Mouse (Mus musculus): ENCODE data around the gene Clcn1. TPM values are rescaled to one million over a fixed set of nuclear protein-coding genes. Genes with fewer than 3 reads are reported as not detected.

Clcn1 gene
- 0.08 and 0.24 TPM in 2 replicates for polyA plus RNA-seq (2015; fragmentation: Nextera tagmentation; extraction: Ambion mirVana)

DNA sequence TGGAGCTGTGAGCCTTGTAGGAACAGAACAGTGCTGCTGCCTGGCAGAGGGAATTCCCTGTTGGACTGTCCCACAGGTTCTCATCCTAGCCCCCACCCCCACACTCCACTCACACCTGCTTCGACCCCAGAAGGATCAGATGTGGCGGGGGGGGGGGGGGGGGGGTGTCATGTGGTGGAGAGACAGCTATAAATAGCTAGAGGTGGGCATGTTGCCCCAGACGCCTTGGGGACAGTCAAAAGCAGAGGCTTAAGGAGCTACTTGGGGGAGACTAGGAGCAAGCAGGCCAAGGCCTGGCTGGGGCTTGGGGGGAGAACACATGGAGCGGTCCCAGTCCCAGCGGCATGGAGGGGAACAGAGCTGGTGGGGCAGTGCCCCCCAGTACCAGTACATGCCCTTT lies at the start of gene Clcn1:
Clcn1 (plus strand) TSS at position 238 of the 400 bp plus-strand sequence.
- H3K9ac ChIP-seq = no peak within 1 kb of the TSS
- ATAC-seq (ENCODE audit: insufficient number of reproducible peaks, low FRiP score, low TSS enrichment, low read depth) = no peak
- H3K4me1 ChIP-seq = no peaks in the 10 kb centered on the region
- H3K36me3 ChIP-seq = peaks cover 23% of the 10 kb centered on the region; the same call in 1 of the 2 replicates
- no peak within 1 kb of the TSS for H3K4me2 ChIP-seq (replicated peaks)
- H3K27me3 ChIP-seq = no peaks in the 10 kb centered on the region
- no peak within 1 kb of the TSS for H3K4me3 ChIP-seq (replicated peaks)
- H3K27ac ChIP-seq (replicated peaks) = no peak within 1 kb of the TSS
- no peaks in the 10 kb centered on the region for H3K9me3 ChIP-seq (replicated peaks)
- 74% methylated on average over 5 of the region's 5 CpGs for WGBS

GRCm38 (mm10) chr6:42237276-42237805 lies 49.1 kb upstream of the Clcn1 start:
- no peak overlapping the region for H3K9ac ChIP-seq
- no peaks in the 10 kb centered on the region for H3K9me3 ChIP-seq (replicated peaks)
- no peak overlapping the region for H3K4me2 ChIP-seq (replicated peaks)
- ATAC-seq (ENCODE audit: insufficient number of reproducible peaks, low FRiP score, low TSS enrichment, low read depth) = no peak
- H3K27me3 ChIP-seq = no peaks in the 10 kb centered on the region
- no peak overlapping the region for H3K4me3 ChIP-seq (replicated peaks)
- no peaks in the 10 kb centered on the region for H3K4me1 ChIP-seq
- no peak overlapping the region for H3K27ac ChIP-seq (replicated peaks)
- no peaks in the 10 kb centered on the region for H3K36me3 ChIP-seq
- WGBS = 69% methylated on average over 6 of the region's 6 CpGs

- Histone ChIP-seq H3K4me3 (replicated peaks) (no peak overlapping the region), H3K27me3 (no peaks in the 10 kb centered on the region), H3K9me3 (replicated peaks) (no peaks in the 10 kb centered on the region), H3K9ac (no peak overlapping the region), H3K27ac (replicated peaks) (no peak overlapping the region), H3K36me3 (no peaks in the 10 kb centered on the region), H3K4me2 (replicated peaks) (no peak overlapping the region), H3K4me1 (peaks cover 6% of the 10 kb centered on the region; the same call in 1 of the 2 replicates)
- ATAC-seq (ENCODE audit: insufficient number of reproducible peaks, low FRiP score, low TSS enrichment, low read depth) = no peak
- 52% methylated on average over 6 of the region's 6 CpGs for WGBS
Observed at GRCm38 (mm10) chr6:42241311-42242045, 45.0 kb upstream of the Clcn1 start.

GRCm38 (mm10) chr6:42245711-42246353 lies 40.7 kb upstream of the Clcn1 start, which contains the start of gene Gstk1:
Gene Gstk1 (plus strand): TSS chr6:42245935.
- H3K27me3 ChIP-seq = no peaks in the 10 kb centered on the region
- H3K27ac ChIP-seq (replicated peaks) = no peak within 1 kb of the TSS
- WGBS = 3% methylated on average over 28 of the region's 28 CpGs
- peak within 1 kb of the TSS; percentile 53 for H3K4me3 ChIP-seq (replicated peaks)
- H3K36me3 ChIP-seq = no peaks in the 10 kb centered on the region
- H3K9me3 ChIP-seq (replicated peaks) = no peaks in the 10 kb centered on the region
- peak within 1 kb of the TSS; percentile 84 for H3K4me2 ChIP-seq (replicated peaks)
- H3K4me1 ChIP-seq = peaks cover 8% of the 10 kb centered on the region; the same call in 1 of the 2 replicates
- ATAC-seq (ENCODE audit: insufficient number of reproducible peaks, low FRiP score, low TSS enrichment, low read depth) = peak; percentile 97
- H3K9ac ChIP-seq = peak within 1 kb of the TSS; percentile 26; the same call in 1 of the 2 replicates

DNA sequence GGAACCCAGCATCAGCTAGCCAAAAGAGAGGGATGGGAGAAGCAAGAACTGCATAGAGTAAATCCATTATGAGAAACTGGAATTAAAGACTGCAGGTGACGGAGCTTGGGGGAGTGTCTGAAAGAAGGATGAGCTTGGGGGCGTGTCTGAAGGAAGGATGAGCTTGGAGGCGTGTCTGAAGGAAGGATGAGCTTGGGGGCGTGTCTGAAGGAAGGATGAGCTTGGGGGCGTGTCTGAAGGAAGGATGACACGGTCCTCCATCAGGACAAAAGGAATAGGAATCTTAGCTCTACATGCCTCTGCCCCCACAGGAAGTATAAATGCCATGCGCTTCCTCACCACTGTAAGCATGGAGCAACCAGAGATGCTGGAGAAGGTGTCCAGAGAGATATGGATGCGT lies 39.3 kb upstream of the Clcn1 start:
- WGBS = 13% methylated on average over 8 of the region's 8 CpGs
- no peak overlapping the region for H3K9ac ChIP-seq
- no peaks in the 10 kb centered on the region for H3K9me3 ChIP-seq (replicated peaks)
- peaks cover 8% of the 10 kb centered on the region; the same call in 1 of the 2 replicates for H3K4me1 ChIP-seq
- no peaks in the 10 kb centered on the region for H3K36me3 ChIP-seq
- H3K4me3 ChIP-seq (replicated peaks) = peak overlapping the region; percentile 18; the same call in 1 of the 2 replicates
- peak overlapping the region; percentile 36 for H3K4me2 ChIP-seq (replicated peaks)
- ATAC-seq (ENCODE audit: insufficient number of reproducible peaks, low FRiP score, low TSS enrichment, low read depth) = no peak
- no peak overlapping the region for H3K27ac ChIP-seq (replicated peaks)
- H3K27me3 ChIP-seq = no peaks in the 10 kb centered on the region

DNA sequence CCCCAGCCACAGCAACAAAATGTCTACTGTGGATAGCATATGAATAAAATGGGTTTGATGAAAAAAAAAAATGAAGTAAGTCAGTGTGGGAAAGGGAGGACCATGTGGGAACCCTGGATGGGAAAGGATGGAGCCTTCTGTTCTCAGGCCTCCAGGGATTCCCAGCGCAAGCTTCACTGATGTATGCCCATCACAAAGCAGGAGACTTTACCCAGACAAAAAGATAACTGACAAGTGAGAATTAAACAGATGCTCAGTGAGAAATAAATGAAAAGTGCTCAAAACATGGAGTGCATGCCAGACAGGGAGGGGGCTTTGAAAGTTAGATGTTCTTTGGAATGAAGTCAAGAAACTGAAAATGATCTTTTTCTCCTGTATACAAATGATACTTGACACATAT lies 38.5 kb upstream of the Clcn1 start:
- Histone ChIP-seq H3K4me2 (replicated peaks) (no peak overlapping the region; the same call in 1 of the 2 replicates), H3K9me3 (replicated peaks) (no peaks in the 10 kb centered on the region), H3K4me3 (replicated peaks) (no peak overlapping the region), H3K9ac (no peak overlapping the region), H3K27ac (replicated peaks) (no peak overlapping the region), H3K4me1 (peaks cover 8% of the 10 kb centered on the region; the same call in 1 of the 2 replicates), H3K36me3 (no peaks in the 10 kb centered on the region), H3K27me3 (no peaks in the 10 kb centered on the region)
- ATAC-seq (ENCODE audit: insufficient number of reproducible peaks, low FRiP score, low TSS enrichment, low read depth) = no peak
- WGBS = 74% methylated on average over 1 of the region's 1 CpGs

- Histone ChIP-seq H3K4me3 (replicated peaks) (no peak overlapping the region), H3K9me3 (replicated peaks) (no peaks in the 10 kb centered on the region), H3K9ac (no peak overlapping the region), H3K4me2 (replicated peaks) (no peak overlapping the region), H3K27me3 (no peaks in the 10 kb centered on the region), H3K36me3 (no peaks in the 10 kb centered on the region), H3K27ac (replicated peaks) (no peak overlapping the region), H3K4me1 (no peaks in the 10 kb centered on the region)
- WGBS = 82% methylated on average over 4 of the region's 4 CpGs
- ATAC-seq (ENCODE audit: insufficient number of reproducible peaks, low FRiP score, low TSS enrichment, low read depth) = no peak
Observed at GRCm38 (mm10) chr6:42251791-42252190, 34.7 kb upstream of the Clcn1 start.

GRCm38 (mm10) chr6:42253103-42253502 lies 33.4 kb upstream of the Clcn1 start:
- Histone ChIP-seq H3K9me3 (replicated peaks) (no peaks in the 10 kb centered on the region), H3K27ac (replicated peaks) (no peak overlapping the region), H3K36me3 (no peaks in the 10 kb centered on the region), H3K9ac (no peak overlapping the region), H3K27me3 (no peaks in the 10 kb centered on the region), H3K4me2 (replicated peaks) (no peak overlapping the region), H3K4me1 (no peaks in the 10 kb centered on the region; the same call in 1 of the 2 replicates), H3K4me3 (replicated peaks) (no peak overlapping the region)
- no peak for ATAC-seq (ENCODE audit: insufficient number of reproducible peaks, low FRiP score, low TSS enrichment, low read depth)
- 74% methylated on average over 2 of the region's 2 CpGs for WGBS

DNA sequence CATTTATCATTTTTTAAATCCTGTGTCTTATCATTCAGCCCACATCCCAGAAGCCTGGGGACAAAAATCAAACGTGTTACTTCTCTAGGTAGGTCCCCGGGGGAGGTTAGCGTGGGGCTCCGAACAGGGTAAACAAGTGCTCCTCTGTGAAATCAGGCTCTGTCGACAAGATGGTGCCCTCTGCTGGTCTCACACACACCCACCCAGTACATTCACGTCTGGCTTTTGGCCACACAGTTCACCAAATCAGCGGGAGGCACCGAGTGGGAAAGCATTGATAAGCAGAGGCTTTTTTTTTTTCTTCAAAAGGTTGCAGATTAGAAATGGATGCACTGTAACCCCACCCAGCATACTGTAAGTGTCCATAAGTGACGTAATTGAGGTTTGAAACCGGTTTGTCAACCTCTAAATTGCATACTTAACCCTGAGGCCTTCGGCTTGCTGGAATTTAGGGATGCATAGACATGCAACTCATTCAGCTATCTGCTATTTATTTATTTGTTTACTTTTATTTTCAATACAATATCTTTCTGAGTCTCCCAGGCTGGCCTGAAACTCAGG lies 29.1 kb upstream of the Clcn1 start:
- no peak for ATAC-seq (ENCODE audit: insufficient number of reproducible peaks, low FRiP score, low TSS enrichment, low read depth)
- H3K9ac ChIP-seq = no peak overlapping the region
- H3K36me3 ChIP-seq = no peaks in the 10 kb centered on the region
- H3K27me3 ChIP-seq = no peaks in the 10 kb centered on the region
- H3K4me1 ChIP-seq = no peaks in the 10 kb centered on the region; the same call in 1 of the 2 replicates
- WGBS = 13% methylated on average over 11 of the region's 11 CpGs
- no peaks in the 10 kb centered on the region for H3K9me3 ChIP-seq (replicated peaks)
- H3K27ac ChIP-seq (replicated peaks) = no peak overlapping the region
- no peak overlapping the region for H3K4me2 ChIP-seq (replicated peaks)
- no peak overlapping the region for H3K4me3 ChIP-seq (replicated peaks)

- H3K4me2 ChIP-seq (replicated peaks) = no peak overlapping the region
- no peaks in the 10 kb centered on the region for H3K27me3 ChIP-seq
- no peaks in the 10 kb centered on the region for H3K9me3 ChIP-seq (replicated peaks)
- H3K4me1 ChIP-seq = no peaks in the 10 kb centered on the region; the same call in 1 of the 2 replicates
- ATAC-seq (ENCODE audit: insufficient number of reproducible peaks, low FRiP score, low TSS enrichment, low read depth) = no peak
- H3K4me3 ChIP-seq (replicated peaks) = no peak overlapping the region
- H3K36me3 ChIP-seq = no peaks in the 10 kb centered on the region
- no peak overlapping the region for H3K9ac ChIP-seq
- 46% methylated on average over 6 of the region's 6 CpGs for WGBS
- no peak overlapping the region for H3K27ac ChIP-seq (replicated peaks)
Observed at GRCm38 (mm10) chr6:42260430-42260829, 26.1 kb upstream of the Clcn1 start.

DNA sequence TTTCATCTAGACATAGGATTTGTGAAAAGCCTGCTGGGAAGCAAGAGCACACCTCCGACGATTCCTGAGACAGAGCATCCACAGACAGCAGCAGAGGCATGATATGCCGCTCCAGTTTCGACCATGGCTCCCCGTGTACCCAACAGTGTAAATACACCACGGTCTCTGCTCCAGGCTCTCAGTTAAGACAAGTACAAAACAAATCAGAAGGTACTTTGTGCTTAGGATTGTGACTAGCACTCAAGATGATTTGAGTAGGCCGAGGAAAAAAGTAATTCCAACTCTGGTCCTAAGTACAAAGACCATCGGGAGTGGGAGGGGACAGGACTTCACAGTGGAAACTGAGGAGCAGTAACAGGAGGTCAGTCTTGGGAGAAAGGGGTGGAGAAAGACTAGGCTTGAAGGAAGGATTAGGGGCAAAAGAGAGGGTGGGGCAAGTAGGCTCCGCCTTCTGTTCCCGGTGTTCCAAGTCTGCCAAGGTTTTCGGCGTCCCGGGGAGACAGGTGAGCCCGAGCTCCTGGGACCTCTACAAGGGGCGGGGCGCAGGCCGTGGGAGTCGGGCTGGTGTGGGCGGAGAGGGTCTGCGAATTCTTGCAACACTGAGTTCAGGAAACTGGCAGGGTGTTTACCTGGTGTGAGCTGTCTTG lies 24.8 kb upstream of the Clcn1 start, which contains the start of gene Tmem139:
Tmem139 (plus strand) TSS at position 447 of the 647 bp plus-strand sequence.
- no peaks in the 10 kb centered on the region for H3K9me3 ChIP-seq (replicated peaks)
- 19% methylated on average over 20 of the region's 20 CpGs for WGBS
- peak within 1 kb of the TSS; percentile 17 for H3K4me2 ChIP-seq (replicated peaks)
- H3K4me3 ChIP-seq (replicated peaks) = peak within 1 kb of the TSS; percentile 8
- ATAC-seq (ENCODE audit: insufficient number of reproducible peaks, low FRiP score, low TSS enrichment, low read depth) = no peak
- H3K9ac ChIP-seq = no peak within 1 kb of the TSS
- H3K27me3 ChIP-seq = no peaks in the 10 kb centered on the region
- peaks cover 5% of the 10 kb centered on the region for H3K4me1 ChIP-seq
- no peaks in the 10 kb centered on the region for H3K36me3 ChIP-seq
- H3K27ac ChIP-seq (replicated peaks) = no peak within 1 kb of the TSS
